Mouse (Mus musculus): ENCODE measurements around the gene Pold2. TPM values are rescaled to one million over a fixed set of nuclear protein-coding genes. Genes with fewer than 3 reads are reported as not detected.
"Not testable (repeated sequence)": the region's sequence is repeated elsewhere in the genome, so short reads cannot be mapped to it uniquely, and the experiment has no call there.

Gene Pold2
- total RNA-seq, 2 experiments from 2014 or later: 23.5 to 25.2 TPM

- DNase-seq: no peak
These were observed 19.7 kb upstream of the Pold2 start for GRCm38 (mm10) chr11:5897839-5898238.

- DNase-seq: no peak
These were observed 19.1 kb upstream of the Pold2 start for GRCm38 (mm10) chr11:5897230-5897629.

DNA sequence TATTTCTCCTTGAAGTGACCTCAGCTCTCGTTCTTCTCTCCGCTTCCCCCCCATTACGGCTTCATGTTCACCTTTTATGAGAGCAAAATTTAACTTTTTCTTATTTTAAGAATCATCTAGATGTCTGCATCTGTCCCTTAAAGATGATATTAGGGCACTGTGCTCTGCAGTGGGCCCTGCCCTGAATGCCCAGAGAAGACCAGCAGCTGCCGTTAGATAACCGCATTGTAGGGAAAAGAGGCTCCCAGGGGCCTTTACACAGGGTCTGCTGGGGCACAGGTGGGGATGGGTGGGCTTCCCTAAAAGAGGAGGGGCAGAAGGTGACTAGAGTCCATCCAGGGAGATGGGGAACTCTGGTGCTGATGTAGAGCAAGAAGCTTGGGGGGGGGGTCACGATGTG lies 15.7 kb upstream of the Pold2 start:
- no peak for DNase-seq

DNA sequence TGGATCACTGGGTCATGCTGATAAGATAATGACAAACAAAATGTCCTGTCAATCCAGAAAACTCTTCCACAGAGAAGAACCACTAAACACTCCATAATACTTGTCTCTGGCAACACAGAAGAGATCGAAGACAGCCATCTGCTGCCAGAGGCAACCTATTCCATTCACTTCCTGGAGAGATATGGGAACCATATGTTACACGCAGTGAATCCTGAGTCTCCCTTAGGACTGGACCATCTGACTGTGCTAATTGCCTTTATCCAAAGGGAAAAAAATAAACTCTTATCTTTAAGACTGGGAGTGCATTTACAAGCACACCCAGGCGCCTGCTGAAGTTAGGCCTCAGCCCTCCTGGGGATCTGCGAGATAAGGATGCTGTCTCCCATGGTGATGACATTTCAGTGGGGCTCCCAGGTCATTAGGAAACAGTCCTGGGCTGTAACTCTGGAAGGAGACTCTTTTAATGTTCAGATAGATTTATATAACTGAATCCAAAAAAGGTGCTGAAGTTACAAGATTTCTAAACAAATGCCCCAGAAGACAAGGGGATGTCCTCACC lies 14.8 kb upstream of the Pold2 start:
- DNase-seq: no peak

GRCm38 (mm10) chr11:5892151-5892591 lies 14.1 kb upstream of the Pold2 start:
- no peak for DNase-seq

- not testable (repeated sequence) for DNase-seq
These were observed 10.5 kb upstream of the Pold2 start for GRCm38 (mm10) chr11:5888563-5888962.

DNA sequence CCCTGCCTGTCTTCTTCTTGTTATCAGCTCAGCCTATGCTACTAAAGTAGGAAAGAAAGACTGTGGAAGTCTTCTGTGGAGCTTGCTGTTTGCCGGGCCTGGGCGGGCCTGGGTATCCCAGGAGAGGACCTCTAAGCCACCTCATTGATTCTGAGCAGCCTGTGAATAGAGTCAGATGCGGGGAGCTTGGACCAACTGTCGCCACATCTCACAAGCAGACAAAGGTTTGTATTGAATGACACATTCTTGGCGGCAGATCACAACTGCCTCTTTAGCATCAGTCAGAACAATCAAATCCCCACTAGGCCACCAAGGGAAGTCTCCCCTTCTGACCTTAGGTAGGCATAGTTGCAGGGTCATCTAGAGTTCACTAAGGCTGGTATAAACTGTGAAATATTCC lies 9.2 kb upstream of the Pold2 start:
- no peak for DNase-seq

DNA sequence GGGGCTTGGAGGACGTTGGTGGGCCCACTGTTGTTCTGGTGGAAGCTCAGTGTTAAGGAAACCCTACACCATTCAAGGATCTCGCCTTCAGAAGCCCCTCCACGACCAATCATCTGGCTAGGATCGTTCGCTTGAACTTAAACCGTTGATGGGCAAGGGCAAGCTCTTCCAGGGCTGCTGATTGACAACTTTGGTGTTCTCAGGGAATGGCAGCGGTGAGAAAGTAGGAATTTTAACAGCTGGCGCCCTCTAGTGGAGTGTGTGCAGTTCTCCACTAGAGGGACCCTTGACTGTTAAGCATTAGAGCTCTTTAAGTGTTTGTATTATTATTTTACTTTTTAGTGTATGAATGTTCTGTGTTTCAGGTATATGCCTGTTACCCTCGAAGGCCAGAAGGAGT lies 8.1 kb upstream of the Pold2 start:
- peak; percentile 49 to 64 for DNase-seq

- DNase-seq: no peak
These were observed 4.4 kb upstream of the Pold2 start for GRCm38 (mm10) chr11:5882518-5882917.

GRCm38 (mm10) chr11:5879905-5880304 lies 1.8 kb upstream of the Pold2 start:
- peak in 1 of 2 experiments; percentile 49 for DNase-seq

- no peak for DNase-seq
These were observed 569 bp upstream of the Pold2 start for GRCm38 (mm10) chr11:5878661-5879060.

GRCm38 (mm10) chr11:5877421-5877820 lies 671 bp downstream of the Pold2 start:
- DNase-seq: no peak

- no peak for DNase-seq
These were observed 4.9 kb downstream of the Pold2 start for GRCm38 (mm10) chr11:5873192-5873591.

DNA sequence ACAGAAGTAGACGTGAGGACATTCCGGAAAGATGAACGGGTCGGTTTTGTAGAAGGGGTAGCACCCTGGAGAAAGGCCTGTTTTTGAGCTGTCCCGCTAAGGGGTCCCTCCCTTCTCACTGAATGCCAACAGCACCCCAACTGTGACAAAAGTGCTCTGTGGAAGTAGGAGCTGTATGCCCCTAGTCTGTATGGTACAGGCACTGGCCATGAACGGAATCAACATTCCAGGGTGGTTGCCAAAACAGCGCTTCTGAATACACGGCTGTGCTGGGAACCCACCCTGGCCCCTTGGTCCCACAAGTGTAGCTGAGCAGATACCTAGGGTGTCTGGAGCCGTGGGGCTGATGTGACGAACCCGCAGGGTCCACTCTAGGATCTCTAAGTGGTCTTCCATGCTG lies 5.4 kb downstream of the Pold2 start:
- no peak for DNase-seq

DNA sequence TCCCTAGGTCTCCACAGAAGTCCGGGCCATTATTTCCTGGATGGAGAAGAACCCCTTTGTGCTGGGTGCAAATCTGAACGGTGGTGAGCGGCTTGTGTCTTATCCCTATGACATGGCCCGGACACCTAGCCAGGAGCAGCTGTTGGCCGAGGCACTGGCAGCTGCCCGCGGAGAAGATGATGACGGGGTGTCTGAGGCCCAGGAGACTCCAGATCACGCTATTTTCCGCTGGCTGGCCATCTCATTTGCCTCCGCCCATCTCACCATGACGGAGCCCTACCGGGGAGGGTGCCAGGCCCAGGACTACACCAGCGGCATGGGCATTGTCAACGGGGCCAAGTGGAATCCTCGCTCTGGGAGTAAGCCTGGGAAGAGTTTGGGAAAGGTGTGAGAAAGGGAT lies 8.0 kb downstream of the Pold2 start:
- DNase-seq: no peak

- DNase-seq: no peak
These were observed 8.8 kb downstream of the Pold2 start for GRCm38 (mm10) chr11:5869331-5869730.

GRCm38 (mm10) chr11:5868324-5868723 lies 9.8 kb downstream of the Pold2 start:
- DNase-seq: no peak

- DNase-seq: no peak
These were observed 10.9 kb downstream of the Pold2 start for GRCm38 (mm10) chr11:5867196-5867595.

- DNase-seq: no peak
These were observed 15.5 kb downstream of the Pold2 start for GRCm38 (mm10) chr11:5862394-5863105.

DNA sequence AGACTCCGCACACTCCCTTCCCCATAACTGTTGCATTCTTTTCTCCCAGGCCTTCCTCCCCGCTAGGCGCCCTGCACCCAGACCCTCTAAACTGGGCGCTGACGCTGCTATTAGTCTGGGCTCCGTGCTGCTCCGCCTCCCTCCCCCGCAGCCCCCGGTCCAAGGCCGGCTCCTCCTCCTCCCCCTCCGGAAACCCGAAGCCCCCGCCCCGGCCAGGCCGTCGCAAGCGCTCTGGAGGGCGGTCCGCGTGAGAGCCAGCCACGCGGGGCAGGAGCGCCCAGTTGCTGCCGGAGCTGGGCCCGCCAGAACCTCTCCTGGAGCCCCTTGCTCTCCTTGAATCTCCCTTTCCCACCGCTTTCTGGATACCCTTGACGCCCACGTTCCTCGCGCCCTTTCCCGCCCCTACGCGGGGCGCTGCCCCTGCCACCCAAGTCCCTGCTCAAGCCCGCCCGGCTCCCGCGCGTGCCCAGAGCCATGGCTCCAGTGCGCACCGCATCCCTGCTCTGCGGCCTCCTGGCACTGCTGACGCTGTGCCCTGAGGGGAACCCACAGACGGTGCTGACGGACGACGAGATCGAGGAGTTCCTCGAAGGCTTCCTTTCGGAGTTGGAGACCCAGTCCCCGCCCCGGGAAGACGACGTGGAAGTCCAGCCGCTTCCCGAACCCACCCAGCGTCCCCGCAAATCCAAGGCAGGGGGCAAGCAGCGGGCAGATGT lies 16.3 kb downstream of the Pold2 start, which contains the start of gene Aebp1:
Aebp1 (plus strand) TSS at position 270 of the 716 bp plus-strand sequence.
- no peak for DNase-seq

GRCm38 (mm10) chr11:5860639-5861038 lies 17.5 kb downstream of the Pold2 start:
- no peak for DNase-seq

- DNase-seq: no peak
These were observed 18.1 kb downstream of the Pold2 start for GRCm38 (mm10) chr11:5859883-5860550.

DNA sequence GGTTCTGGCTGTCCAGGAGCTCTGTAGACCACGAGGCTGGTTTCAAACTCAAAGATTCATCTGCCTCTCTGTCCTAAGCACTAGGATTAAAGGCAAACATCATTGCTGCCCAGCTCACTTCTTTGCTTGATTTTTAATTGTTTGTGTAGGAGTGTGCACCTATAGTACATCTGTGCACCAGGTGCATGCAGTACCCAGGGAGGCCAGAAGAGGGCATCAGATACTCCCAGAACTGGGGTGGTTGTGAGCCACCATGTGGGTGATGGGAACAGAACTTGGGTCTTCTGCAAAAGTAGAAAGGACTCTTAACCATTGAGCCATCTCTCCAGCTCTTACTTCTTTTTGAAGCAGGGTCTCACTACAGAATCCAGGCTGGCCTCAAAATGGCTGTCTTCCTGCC lies 19.4 kb downstream of the Pold2 start:
- DNase-seq: no peak
